Mouse (Mus musculus) liver, embryonic 14.5 days (tissue): Measurements from ENCODE around the gene Myh13. TPM values are rescaled to one million over a fixed set of nuclear protein-coding genes. Genes with fewer than 3 reads are reported as not detected.

ENCODE experiments used
- ATAC-seq: fragments of 200-750 bp; cut with Nextera tagmentation; 2 replicates; pipeline ENCODE4 v1.8.0; 2017; ENCODE audit warnings: moderate number of reproducible peaks, mild to moderate bottlenecking, moderate library complexity; ENCODE audit not compliant: insufficient read depth
- DNase-seq, 3 experiments: peaks; one replicate each; pipeline ENCODE4 v3.0.0-alpha.2; 2012 to 2013; ENCODE audit warnings: low read depth in 3 of 3, low spot score in 3 of 3
- H3K27ac ChIP-seq: fragments of 300-500 bp; sonication (generic); 2 replicates; pipeline ENCODE4 v1.5.1; 2014; ENCODE audit warnings: moderate library complexity, mild to moderate bottlenecking, control low read depth, inconsistent platforms
- H3K27me3 ChIP-seq: fragments of 300-500 bp; sonication (generic); 2 replicates; pipeline ENCODE4 v1.6.1; 2014; ENCODE audit warnings: mild to moderate bottlenecking, low read length, moderate library complexity; ENCODE audit not compliant: control insufficient read depth, insufficient read depth
- H3K36me3 ChIP-seq: fragments of 300-500 bp; sonication (generic); replicated peaks from 2 replicates; pipeline ENCODE4 v1.6.1; 2014; ENCODE audit warnings: low read depth; ENCODE audit not compliant: control insufficient read depth, insufficient read depth
- H3K4me1 ChIP-seq, 2 experiments: fragments of 200-500 bp in 1 of 2; fragments of 300-500 bp in 1 of 2; sonication (generic) in 1 of 2; replicated peaks; 2 replicates each; pipeline ENCODE4 v1.6.1; 2012 to 2014; ENCODE audit warnings: antibody characterized with exemption in 1 of 2, inconsistent platforms in 1 of 2, low read length in 1 of 2; ENCODE audit not compliant: control insufficient read depth in 2 of 2, insufficient read depth in 2 of 2
- H3K4me2 ChIP-seq: fragments of 300-500 bp; sonication (generic); 2 replicates; pipeline ENCODE4 v1.6.1; 2014; ENCODE audit warnings: low read depth, mild to moderate bottlenecking, control low read depth, moderate library complexity
- H3K4me3 ChIP-seq, 2 experiments: fragments of 200-500 bp in 1 of 2; fragments of 300-500 bp in 1 of 2; sonication (generic) in 1 of 2; 2 replicates each; pipeline ENCODE4 v1.5.1; 2012 to 2014; ENCODE audit warnings: low read depth in 2 of 2, low read length in 2 of 2, mild to moderate bottlenecking in 2 of 2, control low read depth in 1 of 2, inconsistent platforms in 1 of 2, moderate library complexity in 1 of 2; ENCODE audit not compliant: insufficient read depth in 1 of 2
- H3K9ac ChIP-seq: fragments of 300-500 bp; sonication (generic); replicated peaks from 2 replicates; pipeline ENCODE4 v1.6.1; 2014; ENCODE audit warnings: mild to moderate bottlenecking, control low read depth, moderate library complexity
- H3K9me3 ChIP-seq: fragments of 300-500 bp; sonication (generic); 2 replicates; pipeline ENCODE4 v1.6.1; 2016; ENCODE audit warnings: low read length, mixed read lengths; ENCODE audit not compliant: control insufficient read depth
- CTCF ChIP-seq: IDR thresholded peaks from 2 replicates; pipeline ENCODE4 v1.5.1; 2016; ENCODE audit warnings: antibody characterized with exemption, low read depth, control low read depth
- EP300 ChIP-seq: IDR thresholded peaks from 2 replicates; pipeline ENCODE4 v1.6.1; 2016; ENCODE audit warnings: antibody characterized with exemption, low read depth
- WGBS: fragments of 180-500 bp; shearing (Covaris S2); extraction: QIAGEN DNeasy Blood & Tissue Kit; methylation state at CpG from one replicate; pipeline ENCODE4 v1.1.7; 2014; ENCODE audit not compliant: insufficient replicate concordance; 5-methylcytosine and 5-hydroxymethylcytosine counted together
- polyA plus RNA-seq, 2 experiments: library from polyadenylated mRNA; depleted of rRNA in 1 of 2; stranded (reverse) in 1 of 2; unstranded in 1 of 2; fragments of >200 nt; fragmentation: Nextera tagmentation in 1 of 2; extraction: Ambion mirVana in 1 of 2; gene quantifications; 2 replicates each; pipeline versions ENCODE4 v1.2.1 to v1.2.3; 2012 to 2014

Myh13 gene
- polyA plus RNA-seq, 2 experiments: not detected

- H3K4me1 ChIP-seq: no peaks in the 10 kb centered on the region
- no peak overlapping the region for H3K4me2 ChIP-seq
- DNase-seq (no peak), ATAC-seq (no peak)
- no peak overlapping the region for H3K4me3 ChIP-seq
- H3K9ac ChIP-seq: no peak overlapping the region
- H3K9me3 ChIP-seq: no peaks in the 10 kb centered on the region
- no peaks in the 10 kb centered on the region for H3K27me3 ChIP-seq
- WGBS: 40% methylated on average over 2 of the region's 2 CpGs
- no peak for TF ChIP-seq EP300
- peak; percentile 63 for TF ChIP-seq CTCF
- H3K36me3 ChIP-seq: no peaks in the 10 kb centered on the region
- H3K27ac ChIP-seq: no peak overlapping the region
Observed at GRCm38 (mm10) chr11:67373333-67373732, 51.9 kb downstream of the Myh13 start.

- Histone ChIP-seq H3K4me1 (peaks cover 0 to 3% of the 10 kb centered on the region in 2 experiments; a peak in 1 of 4 replicates), H3K9me3 (no peaks in the 10 kb centered on the region), H3K27ac (no peak overlapping the region), H3K4me3 (no peak overlapping the region), H3K36me3 (no peaks in the 10 kb centered on the region), H3K9ac (no peak overlapping the region), H3K4me2 (no peak overlapping the region), H3K27me3 (no peaks in the 10 kb centered on the region)
- no peak for DNase-seq
- no peak for ATAC-seq
- TF ChIP-seq CTCF (peak; percentile 41; the same call in 1 of the 2 replicates), EP300 (no peak)
Observed at GRCm38 (mm10) chr11:67376308-67376707, 54.9 kb downstream of the Myh13 start.

- Histone ChIP-seq H3K9me3 (no peaks in the 10 kb centered on the region), H3K4me1 (peaks cover 0 to 3% of the 10 kb centered on the region in 2 experiments; a peak in 1 of 4 replicates), H3K36me3 (no peaks in the 10 kb centered on the region), H3K9ac (no peak overlapping the region), H3K4me3 (no peak overlapping the region), H3K27me3 (no peaks in the 10 kb centered on the region), H3K27ac (no peak overlapping the region), H3K4me2 (no peak overlapping the region)
- 35% methylated on average over 10 of the region's 10 CpGs for WGBS
- no peak for ATAC-seq
- TF ChIP-seq CTCF (no peak), EP300 (no peak)
- DNase-seq: no peak
Observed at GRCm38 (mm10) chr11:67379703-67380510, 58.4 kb downstream of the Myh13 start.

- H3K9me3 ChIP-seq: no peaks in the 10 kb centered on the region
- H3K4me3 ChIP-seq: no peak overlapping the region
- no peak for DNase-seq
- H3K27ac ChIP-seq: no peak overlapping the region
- WGBS: 20% methylated on average over 4 of the region's 4 CpGs
- ATAC-seq: no peak
- H3K4me2 ChIP-seq: no peak overlapping the region
- TF ChIP-seq CTCF (no peak), EP300 (no peak)
- peaks cover 0 to 3% of the 10 kb centered on the region in 2 experiments; a peak in 1 of 4 replicates for H3K4me1 ChIP-seq
- no peak overlapping the region for H3K9ac ChIP-seq
- no peaks in the 10 kb centered on the region for H3K36me3 ChIP-seq
- H3K27me3 ChIP-seq: no peaks in the 10 kb centered on the region
Observed at GRCm38 (mm10) chr11:67381833-67382232, 60.4 kb downstream of the Myh13 start.

- H3K4me2 ChIP-seq: no peak overlapping the region
- no peaks in the 10 kb centered on the region for H3K9me3 ChIP-seq
- no peak overlapping the region for H3K27ac ChIP-seq
- TF ChIP-seq EP300: no peak
- TF ChIP-seq CTCF: no peak
- 53% methylated on average over 7 of the region's 7 CpGs for WGBS
- no peak for DNase-seq
- H3K36me3 ChIP-seq: no peaks in the 10 kb centered on the region
- H3K4me1 ChIP-seq: peaks cover 0 to 3% of the 10 kb centered on the region in 2 experiments; a peak in 1 of 4 replicates
- no peaks in the 10 kb centered on the region for H3K27me3 ChIP-seq
- no peak for ATAC-seq
- no peak overlapping the region for H3K9ac ChIP-seq
- no peak overlapping the region for H3K4me3 ChIP-seq
Observed at GRCm38 (mm10) chr11:67384653-67385052, 63.2 kb downstream of the Myh13 start.
